Mouse (Mus musculus): ENCODE data around the gene Gng3. TPM values are rescaled to one million over a fixed set of nuclear protein-coding genes. Genes with fewer than 3 reads are reported as not detected.

Gene Gng3
- polyA plus RNA-seq, 1 experiment from 2014 or later = 83.4 TPM

- no peak for DNase-seq (ENCODE audit: low spot score)
- no peaks in the 10 kb centered on the region for H3K9me3 ChIP-seq (ENCODE audit: control insufficient read depth, low read length)
- no peak overlapping the region for H3K4me2 ChIP-seq (ENCODE audit: low read depth, low read length, severe bottlenecking)
- H3K27ac ChIP-seq (ENCODE audit: low read depth, low read length) = no peak overlapping the region
- ATAC-seq (replicated peaks; ENCODE audit: low FRiP score) = no peak
- no peaks in the 10 kb centered on the region for H3K27me3 ChIP-seq (ENCODE audit: control insufficient read depth, insufficient read depth, low read length)
- H3K4me3 ChIP-seq (ENCODE audit: low read depth, low read length) = no peak overlapping the region
- no peak overlapping the region for H3K9ac ChIP-seq (ENCODE audit: low read length)
- no peaks in the 10 kb centered on the region for H3K36me3 ChIP-seq (ENCODE audit: control insufficient read depth, insufficient read depth, low read length)
- WGBS = 65% methylated on average over 10 of the region's 10 CpGs
- H3K4me1 ChIP-seq (replicated peaks; ENCODE audit: control insufficient read depth, insufficient read depth, low read length) = no peaks in the 10 kb centered on the region
Measured at GRCm38 (mm10) chr19:8852236-8852928, 13.4 kb upstream of the Gng3 start.

GRCm38 (mm10) chr19:8851639-8852038 lies 12.6 kb upstream of the Gng3 start:
- Histone ChIP-seq H3K4me1 (replicated peaks; ENCODE audit: control insufficient read depth, insufficient read depth, low read length) (no peaks in the 10 kb centered on the region), H3K36me3 (ENCODE audit: control insufficient read depth, insufficient read depth, low read length) (no peaks in the 10 kb centered on the region), H3K4me2 (ENCODE audit: low read depth, low read length, severe bottlenecking) (no peak overlapping the region), H3K4me3 (ENCODE audit: low read depth, low read length) (no peak overlapping the region), H3K27me3 (ENCODE audit: control insufficient read depth, insufficient read depth, low read length) (no peaks in the 10 kb centered on the region), H3K9me3 (ENCODE audit: control insufficient read depth, low read length) (no peaks in the 10 kb centered on the region), H3K9ac (ENCODE audit: low read length) (no peak overlapping the region), H3K27ac (ENCODE audit: low read depth, low read length) (no peak overlapping the region)
- WGBS = 58% methylated on average over 7 of the region's 7 CpGs
- DNase-seq (ENCODE audit: low spot score) = no peak
- ATAC-seq (replicated peaks; ENCODE audit: low FRiP score) = no peak

- DNase-seq (ENCODE audit: low spot score) (no peak), ATAC-seq (replicated peaks; ENCODE audit: low FRiP score) (no peak)
- Histone ChIP-seq H3K4me1 (replicated peaks; ENCODE audit: control insufficient read depth, insufficient read depth, low read length) (no peaks in the 10 kb centered on the region), H3K4me3 (ENCODE audit: low read depth, low read length) (no peak within 1 kb of the TSS), H3K36me3 (ENCODE audit: control insufficient read depth, insufficient read depth, low read length) (peaks cover 3% of the 10 kb centered on the region; the same call in 1 of the 2 replicates), H3K27ac (ENCODE audit: low read depth, low read length) (no peak within 1 kb of the TSS), H3K27me3 (ENCODE audit: control insufficient read depth, insufficient read depth, low read length) (no peaks in the 10 kb centered on the region), H3K9ac (ENCODE audit: low read length) (no peak within 1 kb of the TSS), H3K4me2 (ENCODE audit: low read depth, low read length, severe bottlenecking) (no peak within 1 kb of the TSS), H3K9me3 (ENCODE audit: control insufficient read depth, low read length) (no peaks in the 10 kb centered on the region)
- 39% methylated on average over 7 of the region's 7 CpGs for WGBS
Measured at GRCm38 (mm10) chr19:8850402-8850901, 11.5 kb upstream of the Gng3 start, which contains the start of gene Lrrn4cl. TSS of gene Lrrn4cl (plus strand) at chr19:8850768.

- Histone ChIP-seq H3K4me3 (ENCODE audit: low read depth, low read length) (no peak overlapping the region), H3K4me2 (ENCODE audit: low read depth, low read length, severe bottlenecking) (no peak overlapping the region), H3K36me3 (ENCODE audit: control insufficient read depth, insufficient read depth, low read length) (peaks cover 3% of the 10 kb centered on the region; the same call in 1 of the 2 replicates), H3K9ac (ENCODE audit: low read length) (no peak overlapping the region), H3K27me3 (ENCODE audit: control insufficient read depth, insufficient read depth, low read length) (no peaks in the 10 kb centered on the region), H3K27ac (ENCODE audit: low read depth, low read length) (no peak overlapping the region), H3K9me3 (ENCODE audit: control insufficient read depth, low read length) (no peaks in the 10 kb centered on the region), H3K4me1 (replicated peaks; ENCODE audit: control insufficient read depth, insufficient read depth, low read length) (no peaks in the 10 kb centered on the region)
- ATAC-seq (replicated peaks; ENCODE audit: low FRiP score) (no peak), DNase-seq (ENCODE audit: low spot score) (no peak)
- WGBS = 70% methylated on average over 5 of the region's 5 CpGs
Measured at GRCm38 (mm10) chr19:8848356-8848755, 9.4 kb upstream of the Gng3 start.

GRCm38 (mm10) chr19:8844371-8845129 lies 5.6 kb upstream of the Gng3 start:
- H3K9me3 ChIP-seq (ENCODE audit: control insufficient read depth, low read length) = no peaks in the 10 kb centered on the region
- no peak overlapping the region for H3K9ac ChIP-seq (ENCODE audit: low read length)
- no peak overlapping the region for H3K4me3 ChIP-seq (ENCODE audit: low read depth, low read length)
- H3K27ac ChIP-seq (ENCODE audit: low read depth, low read length) = no peak overlapping the region
- H3K27me3 ChIP-seq (ENCODE audit: control insufficient read depth, insufficient read depth, low read length) = no peaks in the 10 kb centered on the region
- H3K4me2 ChIP-seq (ENCODE audit: low read depth, low read length, severe bottlenecking) = no peak overlapping the region
- ATAC-seq (replicated peaks; ENCODE audit: low FRiP score) = no peak
- WGBS = 63% methylated on average over 5 of the region's 5 CpGs
- H3K36me3 ChIP-seq (ENCODE audit: control insufficient read depth, insufficient read depth, low read length) = peaks cover 3% of the 10 kb centered on the region; the same call in 1 of the 2 replicates
- DNase-seq (ENCODE audit: low spot score) = peak; percentile 83
- H3K4me1 ChIP-seq (replicated peaks; ENCODE audit: control insufficient read depth, insufficient read depth, low read length) = peaks cover 7% of the 10 kb centered on the region; the same call in 1 of the 2 replicates

- H3K27ac ChIP-seq (ENCODE audit: low read depth, low read length) = no peak overlapping the region
- no peak for ATAC-seq (replicated peaks; ENCODE audit: low FRiP score)
- no peak overlapping the region for H3K4me3 ChIP-seq (ENCODE audit: low read depth, low read length)
- H3K9ac ChIP-seq (ENCODE audit: low read length) = no peak overlapping the region
- no peaks in the 10 kb centered on the region for H3K27me3 ChIP-seq (ENCODE audit: control insufficient read depth, insufficient read depth, low read length)
- H3K36me3 ChIP-seq (ENCODE audit: control insufficient read depth, insufficient read depth, low read length) = peaks cover 3% of the 10 kb centered on the region; the same call in 1 of the 2 replicates
- no peak for DNase-seq (ENCODE audit: low spot score)
- no peak overlapping the region for H3K4me2 ChIP-seq (ENCODE audit: low read depth, low read length, severe bottlenecking)
- H3K9me3 ChIP-seq (ENCODE audit: control insufficient read depth, low read length) = no peaks in the 10 kb centered on the region
- WGBS = 88% methylated on average over 6 of the region's 6 CpGs
- peaks cover 16% of the 10 kb centered on the region for H3K4me1 ChIP-seq (replicated peaks; ENCODE audit: control insufficient read depth, insufficient read depth, low read length)
Measured at GRCm38 (mm10) chr19:8842961-8843360, 4.0 kb upstream of the Gng3 start.

GRCm38 (mm10) chr19:8841012-8841411 lies 2.0 kb upstream of the Gng3 start:
- WGBS = 94% methylated on average over 7 of the region's 7 CpGs
- no peak for ATAC-seq (replicated peaks; ENCODE audit: low FRiP score)
- no peaks in the 10 kb centered on the region for H3K9me3 ChIP-seq (ENCODE audit: control insufficient read depth, low read length)

GRCm38 (mm10) chr19:8839908-8840791 lies 1.2 kb upstream of the Gng3 start:
- Histone ChIP-seq H3K9ac (ENCODE audit: low read length) (peak overlapping the region; percentile 48), H3K27ac (ENCODE audit: low read depth, low read length) (peak overlapping the region; percentile 10; the same call in 1 of the 2 replicates), H3K4me3 (ENCODE audit: low read depth, low read length) (peak overlapping the region; percentile 47), H3K27me3 (ENCODE audit: control insufficient read depth, insufficient read depth, low read length) (no peaks in the 10 kb centered on the region), H3K4me1 (replicated peaks; ENCODE audit: control insufficient read depth, insufficient read depth, low read length) (peaks cover 16% of the 10 kb centered on the region), H3K9me3 (ENCODE audit: control insufficient read depth, low read length) (no peaks in the 10 kb centered on the region), H3K4me2 (ENCODE audit: low read depth, low read length, severe bottlenecking) (peak overlapping the region; percentile 91), H3K36me3 (ENCODE audit: control insufficient read depth, insufficient read depth, low read length) (no peaks in the 10 kb centered on the region)
- peak; percentile 79 for DNase-seq (ENCODE audit: low spot score)
- peak; percentile 31; the same call in 1 of the 2 replicates for ATAC-seq (replicated peaks; ENCODE audit: low FRiP score)
- 19% methylated on average over 29 of the region's 29 CpGs for WGBS

More at GRCm38 (mm10) chr19:8841012-8841411, 2.0 kb upstream of the Gng3 start:
- Histone ChIP-seq H3K36me3 (ENCODE audit: control insufficient read depth, insufficient read depth, low read length) (peaks cover 3% of the 10 kb centered on the region; the same call in 1 of the 2 replicates), H3K4me3 (ENCODE audit: low read depth, low read length) (no peak overlapping the region), H3K27me3 (ENCODE audit: control insufficient read depth, insufficient read depth, low read length) (no peaks in the 10 kb centered on the region), H3K4me1 (replicated peaks; ENCODE audit: control insufficient read depth, insufficient read depth, low read length) (peaks cover 16% of the 10 kb centered on the region), H3K4me2 (ENCODE audit: low read depth, low read length, severe bottlenecking) (peak overlapping the region; percentile 91; the same call in 1 of the 2 replicates), H3K9ac (ENCODE audit: low read length) (no peak overlapping the region), H3K27ac (ENCODE audit: low read depth, low read length) (no peak overlapping the region)
- DNase-seq (ENCODE audit: low spot score) = no peak

Data from forebrain, embryonic 11.5 days (tissue).